Mouse (Mus musculus): ENCODE data around the gene Skap2.

DNA sequence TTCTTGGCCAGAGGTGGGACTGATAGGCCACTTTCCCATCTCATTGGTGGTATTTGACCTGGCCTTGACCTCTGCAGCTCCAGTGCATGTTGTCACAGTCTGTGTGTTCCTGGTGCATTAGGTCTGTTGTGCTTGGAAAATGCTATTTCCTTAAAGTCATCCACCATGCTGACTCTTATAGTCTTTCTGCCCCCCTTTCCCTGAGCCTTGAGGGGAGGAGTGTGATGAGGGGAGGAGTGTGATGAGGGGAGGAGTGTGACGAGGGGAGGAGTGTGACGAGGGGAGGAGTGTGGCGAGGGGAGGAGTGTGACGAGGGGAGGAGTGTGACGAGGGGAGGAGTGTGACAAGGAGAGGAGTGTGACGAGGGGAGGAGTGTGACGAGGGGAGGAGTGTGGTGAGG is 15.8 kb upstream of the Skap2 start:
- TF ChIP-seq CTCF (IDR thresholded peaks at IDR 0.05; ENCODE audit: extremely low read depth, insufficient read depth, low read length) (no peak), POLR2A (IDR thresholded peaks at IDR 0.05; ENCODE audit: extremely low read depth, insufficient read depth, low read length) (no peak)
